In genomic region chr1:38795496-38795895, GRCm38 (mm10) we compare ENCODE assay signal across 21 mouse cellular contexts. TPM values are rescaled to one million over a fixed set of nuclear protein-coding genes. Genes with fewer than 3 reads are reported as not detected.
"Had no signal": no experiment of that assay in that cellular context is flagged by ENCODE, and none has a peak within 500 bp of the region (broad histone marks: within the 10 kb centered on the region; RNA-seq: fewer than 3 reads in every experiment).

No protein-coding gene starts in this region.

- H3K27ac ChIP-seq: kidney, postnatal 0 days; limb, embryonic 12.5 days; limb, embryonic 15.5 days; liver, embryonic 14.5 days; macrophage; midbrain, embryonic 15.5 days; neural tube, embryonic 13.5 days; stomach, embryonic 15.5 days had no signal

- DNase-seq: kidney, adult 9 months; kidney, postnatal 25 days; left cerebral cortex, postnatal 4 days; liver, postnatal 0 days; lung, embryonic 14.5 days; right cerebral cortex, postnatal 25 days; spleen, adult 18-20 months; thymus, postnatal 25 days had no signal

- H3K4me1 ChIP-seq: limb, embryonic 12.5 days; limb, embryonic 15.5 days; stomach, embryonic 15.5 days had no signal

- H3K9ac ChIP-seq: limb, embryonic 12.5 days; limb, embryonic 15.5 days; liver, embryonic 14.5 days; liver, postnatal 0 days; lung, embryonic 14.5 days; midbrain, embryonic 15.5 days; neural tube, embryonic 13.5 days; stomach, embryonic 15.5 days had no signal

- H3K27me3 ChIP-seq: limb, embryonic 12.5 days; limb, embryonic 15.5 days; midbrain, embryonic 15.5 days; neural tube, embryonic 13.5 days; stomach, embryonic 15.5 days had no signal

- H3K36me3 ChIP-seq: limb, embryonic 12.5 days; stomach, embryonic 15.5 days had no signal

- H3K4me3 ChIP-seq: limb, embryonic 12.5 days; limb, embryonic 15.5 days; midbrain, embryonic 15.5 days; myocyte; neural tube, embryonic 13.5 days; stomach, embryonic 15.5 days had no signal

- ATAC-seq: liver, postnatal 0 days; lung, postnatal 0 days; midbrain, embryonic 15.5 days had no signal

- H3K9me3 ChIP-seq: limb, embryonic 12.5 days; limb, embryonic 15.5 days; midbrain, embryonic 15.5 days; neural tube, embryonic 13.5 days; stomach, embryonic 15.5 days had no signal

- H3K4me2 ChIP-seq: limb, embryonic 12.5 days; limb, embryonic 15.5 days; liver, embryonic 11.5 days; lung, embryonic 14.5 days; midbrain, embryonic 15.5 days; neural tube, embryonic 13.5 days; stomach, embryonic 15.5 days had no signal

RNA-seq across cellular contexts. Expression of gene Lonrf2, which starts 41.0 kb away (rescaled TPM):
- total RNA-seq: monocyte, adult 5-6 weeks; neutrophil, adult 5-6 weeks had no signal
- polyA plus RNA-seq: macrophage, myocyte had no signal
